Mouse (Mus musculus): Measurements from ENCODE around the gene Nemf.

DNA sequence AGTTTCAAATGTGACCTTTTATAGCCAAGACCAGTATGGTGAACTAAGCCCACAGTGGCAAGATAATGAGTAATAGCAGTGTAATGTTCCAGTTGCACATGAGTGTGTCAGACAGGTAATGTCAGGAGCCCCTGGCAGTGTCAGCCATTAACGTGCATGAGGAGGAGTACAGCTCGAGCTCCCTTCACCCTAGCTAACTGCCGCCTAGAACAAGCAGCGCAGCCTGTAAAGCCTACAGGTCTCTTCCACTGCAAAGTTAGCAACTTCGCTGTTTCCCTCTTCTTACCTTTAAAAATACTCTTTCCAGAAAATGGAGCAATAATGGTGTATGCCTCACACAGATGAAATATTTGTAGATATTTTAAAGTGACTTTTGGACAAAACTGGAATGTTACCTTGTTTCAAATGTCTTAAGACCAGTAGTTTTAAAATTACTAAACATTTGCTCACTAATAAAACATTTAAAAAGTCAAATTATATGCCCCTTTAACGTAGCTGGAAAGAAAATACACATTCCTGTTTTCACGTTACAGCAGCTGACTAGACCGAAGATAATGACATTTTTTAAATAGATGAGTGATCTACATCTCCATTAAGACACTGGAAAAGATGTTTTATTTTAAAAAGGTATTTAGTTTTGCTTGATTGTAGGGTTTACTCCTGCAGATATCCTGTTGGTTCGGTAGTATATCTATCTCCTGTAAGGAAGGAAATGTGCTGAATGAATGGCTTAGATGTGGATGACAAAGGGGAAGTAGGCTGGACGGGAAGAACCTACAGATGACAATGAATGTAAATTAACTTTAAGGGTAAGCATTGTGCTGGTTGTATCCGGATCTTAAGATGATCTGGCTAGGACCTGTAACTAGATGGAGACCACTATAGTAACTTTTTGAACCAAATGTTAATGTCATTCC is 17.1 kb upstream of the Nemf start:
- TF ChIP-seq MAFK (IDR thresholded peaks at IDR 0.05; ENCODE audit: insufficient read depth, low read depth, low read length), result no peak
- TF ChIP-seq ZC3H11A (IDR thresholded peaks at IDR 0.05; ENCODE audit: borderline replicate concordance, low read depth, low read length), result no peak
- TF ChIP-seq HCFC1 (IDR thresholded peaks at IDR 0.05; ENCODE audit: borderline replicate concordance, insufficient read depth, low read length), result no peak
- no peak for TF ChIP-seq CHD2 (IDR thresholded peaks at IDR 0.05; ENCODE audit: low read depth, low read length)

Measured in ES-E14 (cell line).